14 mouse cellular contexts compared by ENCODE assay signal in the genomic region with DNA sequence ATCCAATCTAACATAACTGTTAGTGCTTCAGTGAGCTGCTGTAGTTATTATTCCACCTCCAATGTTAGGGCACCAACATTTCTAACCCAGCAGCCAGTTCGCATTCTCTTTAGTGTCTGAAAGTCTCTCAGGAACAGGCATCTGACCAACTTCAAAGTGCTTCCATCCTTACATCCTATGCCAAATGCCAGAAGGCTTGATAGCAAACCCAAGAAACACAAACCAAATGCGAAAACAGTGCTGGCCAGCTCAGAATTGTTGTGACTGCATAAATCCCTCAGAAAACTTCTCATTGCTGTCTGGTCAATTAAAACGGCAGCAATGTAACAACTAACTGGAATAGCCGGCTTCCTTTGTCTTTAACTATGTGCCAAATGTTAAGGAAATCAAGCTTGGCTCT.
"Had no signal": no experiment of that assay in that cellular context is flagged by ENCODE, and none has a peak within 500 bp of the region (broad histone marks: within the 10 kb centered on the region; RNA-seq: fewer than 3 reads in every experiment).

No protein-coding gene starts in this region.

- H3K4me2 ChIP-seq: liver, embryonic 11.5 days; liver, embryonic 15.5 days; lung, embryonic 14.5 days; neural tube, embryonic 15.5 days had no signal

- DNase-seq: kidney, postnatal 10 days; lung, embryonic 14.5 days; lung, postnatal 10 days; lung, postnatal 4 days; right cerebral cortex, postnatal 4 days; spleen, adult 18-20 months; thymus, adult 18-20 months; thymus, postnatal 14 days had no signal

- H3K4me1 ChIP-seq: limb, embryonic 10.5 days; liver, embryonic 15.5 days; neural tube, embryonic 15.5 days had no signal

- H3K4me3 ChIP-seq: limb, embryonic 10.5 days; liver, embryonic 15.5 days; midbrain, embryonic 10.5 days; myocyte; neural tube, embryonic 15.5 days had no signal

- H3K27me3 ChIP-seq: liver, embryonic 15.5 days; neural tube, embryonic 15.5 days had no signal

- H3K36me3 ChIP-seq: limb, embryonic 10.5 days; liver, embryonic 15.5 days; midbrain, embryonic 10.5 days; neural tube, embryonic 15.5 days had no signal

- H3K9ac ChIP-seq: liver, embryonic 15.5 days; lung, embryonic 14.5 days; neural tube, embryonic 15.5 days had no signal

- H3K9me3 ChIP-seq: limb, embryonic 10.5 days; liver, embryonic 15.5 days; midbrain, embryonic 10.5 days; neural tube, embryonic 15.5 days had no signal

- H3K27ac ChIP-seq: limb, embryonic 10.5 days; liver, embryonic 15.5 days; neural tube, embryonic 15.5 days had no signal
